Mouse (Mus musculus) forebrain, postnatal 0 days (tissue): Measurements from ENCODE around the gene Usp34. TPM values are rescaled to one million over a fixed set of nuclear protein-coding genes. Genes with fewer than 3 reads are reported as not detected.
A peak's percentile ranks its signal among the peaks of the same experiment; 100 is the strongest.

Experiments
- ATAC-seq: fragments of 200-750 bp; cut with Nextera tagmentation; 2 replicates; pipeline ENCODE4 v1.8.0; 2017; ENCODE audit warnings: mild to moderate bottlenecking, moderate library complexity
- DNase-seq: peaks from one replicate; pipeline ENCODE4 v3.0.0-alpha.2; 2015
- H3K27ac ChIP-seq: fragments of 300-500 bp; sonication (generic); 2 replicates; pipeline ENCODE4 v1.5.1; 2014; ENCODE audit warnings: low read depth, mild to moderate bottlenecking, antibody characterized with exemption, low read length, moderate library complexity, mixed read lengths
- H3K27me3 ChIP-seq: fragments of 300-500 bp; sonication (generic); 2 replicates; pipeline ENCODE4 v1.6.1; 2014; ENCODE audit warnings: mild to moderate bottlenecking, low read length, mixed read lengths; ENCODE audit not compliant: insufficient read depth
- H3K36me3 ChIP-seq: fragments of 300-500 bp; sonication (generic); 2 replicates; pipeline ENCODE4 v1.6.1; 2014; ENCODE audit warnings: mild to moderate bottlenecking, moderate library complexity; ENCODE audit not compliant: insufficient read depth
- H3K4me1 ChIP-seq: fragments of 300-500 bp; sonication (generic); 2 replicates; pipeline ENCODE4 v1.6.1; 2014; ENCODE audit warnings: antibody characterized with exemption; ENCODE audit not compliant: insufficient read depth
- H3K4me2 ChIP-seq: fragments of 300-500 bp; sonication (generic); 2 replicates; pipeline ENCODE4 v1.6.1; 2014; ENCODE audit warnings: low read depth, mild to moderate bottlenecking, moderate library complexity
- H3K4me3 ChIP-seq: fragments of 300-500 bp; sonication (generic); 2 replicates; pipeline ENCODE4 v1.5.1; 2014; ENCODE audit warnings: low read depth, low read length, mixed read lengths
- H3K9ac ChIP-seq: fragments of 300-500 bp; sonication (generic); 2 replicates; pipeline ENCODE4 v1.6.1; 2014; ENCODE audit warnings: mild to moderate bottlenecking
- H3K9me3 ChIP-seq: fragments of 300-500 bp; sonication (generic); 2 replicates; pipeline ENCODE4 v1.6.1; 2016; ENCODE audit warnings: low read length
- CTCF ChIP-seq: sonication (generic); IDR thresholded peaks from 2 replicates; pipeline ENCODE4 v1.5.1; 2016; ENCODE audit warnings: antibody characterized with exemption, control low read depth, low read depth
- WGBS: fragments of 180-500 bp; shearing (Covaris S2); extraction: QIAGEN DNeasy Blood & Tissue Kit; methylation state at CpG from one replicate; pipeline ENCODE4 v1.1.7; 2014; 5-methylcytosine and 5-hydroxymethylcytosine counted together
- polyA plus RNA-seq: library from polyadenylated mRNA; unstranded; fragments of >200 nt; fragmentation: Nextera tagmentation; extraction: Ambion mirVana; gene quantifications from 2 replicates; pipeline ENCODE4 v1.2.1, GENCODE M21; 2015
- total RNA-seq: library from RNA; depleted of rRNA; stranded (reverse); fragments of >200 nt; gene quantifications from 2 replicates; pipeline ENCODE4 v1.2.3, GENCODE M21; 2014

Usp34 gene
- total and polyA plus RNA-seq, 2 experiments from 2014 or later: 24.5 to 126 TPM

- H3K27ac ChIP-seq: no peak overlapping the region
- no peaks in the 10 kb centered on the region for H3K9me3 ChIP-seq
- no peaks in the 10 kb centered on the region for H3K27me3 ChIP-seq
- H3K4me2 ChIP-seq: no peak overlapping the region
- no peak overlapping the region for H3K4me3 ChIP-seq
- 76% methylated on average over 3 of the region's 3 CpGs for WGBS
- ATAC-seq: no peak
- H3K36me3 ChIP-seq: peaks cover 18% of the 10 kb centered on the region
- no peak overlapping the region for H3K9ac ChIP-seq
- DNase-seq: no peak
- no peak for TF ChIP-seq CTCF
- no peaks in the 10 kb centered on the region for H3K4me1 ChIP-seq
Measured at GRCm38 (mm10) chr11:23380595-23380994, 73.9 kb downstream of the Usp34 start.

- WGBS: 79% methylated on average over 1 of the region's 1 CpGs
- no peak overlapping the region for H3K4me2 ChIP-seq
- no peak for TF ChIP-seq CTCF
- peaks cover 17% of the 10 kb centered on the region for H3K36me3 ChIP-seq
- H3K4me3 ChIP-seq: no peak overlapping the region
- H3K4me1 ChIP-seq: no peaks in the 10 kb centered on the region
- H3K27me3 ChIP-seq: no peaks in the 10 kb centered on the region
- DNase-seq (no peak), ATAC-seq (no peak)
- H3K9ac ChIP-seq: no peak overlapping the region
- no peak overlapping the region for H3K27ac ChIP-seq
- H3K9me3 ChIP-seq: no peaks in the 10 kb centered on the region
Measured at GRCm38 (mm10) chr11:23382787-23383186, 76.1 kb downstream of the Usp34 start.

- DNase-seq (no peak), ATAC-seq (no peak)
- WGBS: 96% methylated on average over 1 of the region's 1 CpGs
- no peak for TF ChIP-seq CTCF
- H3K9me3 ChIP-seq: no peaks in the 10 kb centered on the region
- no peak overlapping the region for H3K4me2 ChIP-seq
- no peak overlapping the region for H3K27ac ChIP-seq
- H3K4me1 ChIP-seq: no peaks in the 10 kb centered on the region
- H3K36me3 ChIP-seq: peaks cover 29% of the 10 kb centered on the region
- H3K4me3 ChIP-seq: no peak overlapping the region
- no peaks in the 10 kb centered on the region for H3K27me3 ChIP-seq
- H3K9ac ChIP-seq: no peak overlapping the region
Measured at GRCm38 (mm10) chr11:23389649-23390048, 83.0 kb downstream of the Usp34 start.

GRCm38 (mm10) chr11:23392567-23392966 is 85.9 kb downstream of the Usp34 start:
- Histone ChIP-seq H3K4me2 (no peak overlapping the region), H3K27ac (no peak overlapping the region), H3K36me3 (peaks cover 44% of the 10 kb centered on the region), H3K9ac (no peak overlapping the region), H3K4me3 (no peak overlapping the region), H3K27me3 (no peaks in the 10 kb centered on the region), H3K4me1 (no peaks in the 10 kb centered on the region), H3K9me3 (no peaks in the 10 kb centered on the region)
- DNase-seq: no peak
- no peak for ATAC-seq
- TF ChIP-seq CTCF: no peak

- H3K9ac ChIP-seq: no peak overlapping the region
- ATAC-seq (no peak), DNase-seq (no peak)
- no peaks in the 10 kb centered on the region for H3K9me3 ChIP-seq
- H3K27me3 ChIP-seq: no peaks in the 10 kb centered on the region
- no peak for TF ChIP-seq CTCF
- no peak overlapping the region for H3K27ac ChIP-seq
- no peak overlapping the region for H3K4me2 ChIP-seq
- H3K4me3 ChIP-seq: no peak overlapping the region
- 93% methylated on average over 4 of the region's 4 CpGs for WGBS
- no peaks in the 10 kb centered on the region for H3K4me1 ChIP-seq
- H3K36me3 ChIP-seq: peaks cover 41% of the 10 kb centered on the region
Measured at GRCm38 (mm10) chr11:23396608-23397007, 89.9 kb downstream of the Usp34 start.

- Histone ChIP-seq H3K9me3 (no peaks in the 10 kb centered on the region), H3K36me3 (peaks cover 40% of the 10 kb centered on the region), H3K27me3 (no peaks in the 10 kb centered on the region), H3K4me3 (no peak overlapping the region), H3K4me1 (no peaks in the 10 kb centered on the region), H3K27ac (no peak overlapping the region), H3K4me2 (no peak overlapping the region), H3K9ac (no peak overlapping the region)
- WGBS: 90% methylated on average over 12 of the region's 12 CpGs
- TF ChIP-seq CTCF: 0 out of 2 replicates have a peak, but pooled peaks have one; percentile 16
- ATAC-seq: no peak
- peak; percentile 4 for DNase-seq
Measured at GRCm38 (mm10) chr11:23400978-23401776, 94.5 kb downstream of the Usp34 start.

GRCm38 (mm10) chr11:23428301-23428700 is 121.6 kb downstream of the Usp34 start:
- no peak for DNase-seq
- Histone ChIP-seq H3K4me2 (no peak overlapping the region), H3K9ac (no peak overlapping the region), H3K27me3 (no peaks in the 10 kb centered on the region), H3K4me1 (no peaks in the 10 kb centered on the region), H3K4me3 (no peak overlapping the region), H3K36me3 (peaks cover 43% of the 10 kb centered on the region), H3K27ac (no peak overlapping the region), H3K9me3 (no peaks in the 10 kb centered on the region)
- ATAC-seq: no peak
- 94% methylated on average over 6 of the region's 6 CpGs for WGBS
- no peak for TF ChIP-seq CTCF
